Mouse (Mus musculus) thymus, postnatal 25 days (tissue): ENCODE results near the gene St3gal3.

Experiments
- DNase-seq: peaks from one replicate; pipeline ENCODE4 v3.0.0; 2022

St3gal3 gene

GRCm38 (mm10) chr4:118137857-118138256 is 3.1 kb upstream of the St3gal3 start:
- DNase-seq: no peak

- no peak for DNase-seq
Observed at GRCm38 (mm10) chr4:118137311-118137710, 2.6 kb upstream of the St3gal3 start.

GRCm38 (mm10) chr4:118135414-118135813 is 700 bp upstream of the St3gal3 start:
- DNase-seq: no peak

GRCm38 (mm10) chr4:118131329-118131728 is 3.4 kb downstream of the St3gal3 start:
- no peak for DNase-seq

GRCm38 (mm10) chr4:118123030-118123704 is 11.5 kb downstream of the St3gal3 start:
- no peak for DNase-seq

- no peak for DNase-seq
Observed at GRCm38 (mm10) chr4:118122078-118122477, 12.6 kb downstream of the St3gal3 start.

- DNase-seq: no peak
Observed at GRCm38 (mm10) chr4:118117565-118117964, 17.1 kb downstream of the St3gal3 start.

- no peak for DNase-seq
Observed at GRCm38 (mm10) chr4:118116098-118116497, 18.6 kb downstream of the St3gal3 start.

GRCm38 (mm10) chr4:118115132-118115531 is 19.6 kb downstream of the St3gal3 start:
- DNase-seq: no peak

GRCm38 (mm10) chr4:118112601-118113000 is 22.1 kb downstream of the St3gal3 start:
- no peak for DNase-seq

- no peak for DNase-seq
Observed at GRCm38 (mm10) chr4:118109649-118110048, 25.1 kb downstream of the St3gal3 start.

- no peak for DNase-seq
Observed at GRCm38 (mm10) chr4:118108779-118109178, 25.9 kb downstream of the St3gal3 start.

- no peak for DNase-seq
Observed at GRCm38 (mm10) chr4:118105256-118106053, 29.3 kb downstream of the St3gal3 start.

- DNase-seq: no peak
Observed at GRCm38 (mm10) chr4:118103280-118103830, 31.4 kb downstream of the St3gal3 start.

- no peak for DNase-seq
Observed at GRCm38 (mm10) chr4:118101497-118101896, 33.2 kb downstream of the St3gal3 start.

- no peak for DNase-seq
Observed at GRCm38 (mm10) chr4:118099637-118100364, 34.9 kb downstream of the St3gal3 start.

- no peak for DNase-seq
Observed at GRCm38 (mm10) chr4:118098571-118098970, 36.1 kb downstream of the St3gal3 start.

GRCm38 (mm10) chr4:118096069-118096468 is 38.6 kb downstream of the St3gal3 start:
- DNase-seq: no peak

GRCm38 (mm10) chr4:118092784-118093457 is 41.8 kb downstream of the St3gal3 start:
- DNase-seq: no peak

GRCm38 (mm10) chr4:118090449-118090848 is 44.3 kb downstream of the St3gal3 start:
- DNase-seq: no peak

GRCm38 (mm10) chr4:118089939-118090338 is 44.8 kb downstream of the St3gal3 start:
- DNase-seq: peak; percentile 26

GRCm38 (mm10) chr4:118088771-118089170 is 45.9 kb downstream of the St3gal3 start:
- no peak for DNase-seq

GRCm38 (mm10) chr4:118085025-118085424 is 49.7 kb downstream of the St3gal3 start:
- DNase-seq: no peak
